Mouse (Mus musculus) liver, embryonic 16.5 days (tissue): ENCODE data around the gene Tmem178b. TPM values are rescaled to one million over a fixed set of nuclear protein-coding genes. Genes with fewer than 3 reads are reported as not detected.

Experiments used
- ATAC-seq: fragments of 200-750 bp; cut with Nextera tagmentation; 2 replicates; pipeline ENCODE4 v1.8.0; 2017; ENCODE audit warnings: low read depth, mild to moderate bottlenecking, moderate number of reproducible peaks, moderate library complexity
- H3K27ac ChIP-seq: fragments of 300-500 bp; sonication (generic); 2 replicates; pipeline ENCODE4 v1.5.1; 2014; ENCODE audit warnings: mild to moderate bottlenecking, low read length
- H3K27me3 ChIP-seq: fragments of 300-500 bp; sonication (generic); 2 replicates; pipeline ENCODE4 v1.6.1; 2014; ENCODE audit warnings: low read depth, low read length, mixed read lengths; ENCODE audit not compliant: control insufficient read depth, insufficient read depth
- H3K36me3 ChIP-seq: fragments of 300-500 bp; sonication (generic); 2 replicates; pipeline ENCODE4 v1.6.1; 2014; ENCODE audit warnings: mild to moderate bottlenecking; ENCODE audit not compliant: control insufficient read depth, insufficient read depth
- H3K4me1 ChIP-seq: fragments of 300-500 bp; sonication (generic); 2 replicates; pipeline ENCODE4 v1.6.1; 2014; ENCODE audit warnings: low read depth, low read length, mixed read lengths; ENCODE audit not compliant: control insufficient read depth
- H3K4me2 ChIP-seq: fragments of 300-500 bp; sonication (generic); 2 replicates; pipeline ENCODE4 v1.6.1; 2014; ENCODE audit warnings: low read depth, low read length, mixed read lengths
- H3K4me3 ChIP-seq: fragments of 300-500 bp; sonication (generic); 2 replicates; pipeline ENCODE4 v1.5.1; 2014; ENCODE audit warnings: low read depth, mild to moderate bottlenecking, low read length
- H3K9ac ChIP-seq: fragments of 300-500 bp; sonication (generic); 2 replicates; pipeline ENCODE4 v1.6.1; 2014; ENCODE audit warnings: low read depth, low read length
- H3K9me3 ChIP-seq: fragments of 300-500 bp; sonication (generic); replicated peaks from 2 replicates; pipeline ENCODE4 v1.6.1; 2016; ENCODE audit warnings: low read length; ENCODE audit not compliant: control insufficient read depth
- WGBS: fragments of 180-500 bp; shearing (Covaris S2); extraction: QIAGEN DNeasy Blood & Tissue Kit; methylation state at CpG from one replicate; pipeline ENCODE4 v1.1.7; 2014; ENCODE audit not compliant: insufficient replicate concordance; 5-methylcytosine and 5-hydroxymethylcytosine counted together
- polyA plus RNA-seq: library from polyadenylated mRNA; unstranded; fragments of >200 nt; fragmentation: Nextera tagmentation; extraction: Ambion mirVana; gene quantifications from 2 replicates; pipeline ENCODE4 v1.2.1, GENCODE M21; 2015

Tmem178b gene
- polyA plus RNA-seq, 1 experiment from 2014 or later = not detected

- Histone ChIP-seq H3K27me3 (no peaks in the 10 kb centered on the region), H3K9me3 (no peaks in the 10 kb centered on the region), H3K9ac (no peak overlapping the region), H3K4me1 (no peaks in the 10 kb centered on the region), H3K27ac (no peak overlapping the region), H3K36me3 (no peaks in the 10 kb centered on the region), H3K4me2 (no peak overlapping the region), H3K4me3 (no peak overlapping the region)
- no peak for ATAC-seq
- 85% methylated on average over 17 of the region's 17 CpGs for WGBS
These were observed 374.4 kb downstream of the Tmem178b start for GRCm38 (mm10) chr6:40247398-40247946.

- no peak overlapping the region for H3K4me3 ChIP-seq
- no peaks in the 10 kb centered on the region for H3K36me3 ChIP-seq
- H3K4me1 ChIP-seq = no peaks in the 10 kb centered on the region
- H3K27ac ChIP-seq = no peak overlapping the region
- H3K27me3 ChIP-seq = no peaks in the 10 kb centered on the region
- H3K9ac ChIP-seq = no peak overlapping the region
- H3K4me2 ChIP-seq = no peak overlapping the region
- no peaks in the 10 kb centered on the region for H3K9me3 ChIP-seq
- no peak for ATAC-seq
These were observed 376.9 kb downstream of the Tmem178b start for GRCm38 (mm10) chr6:40249939-40250338.

- Histone ChIP-seq H3K27me3 (no peaks in the 10 kb centered on the region), H3K4me1 (no peaks in the 10 kb centered on the region), H3K27ac (no peak overlapping the region), H3K9me3 (no peaks in the 10 kb centered on the region), H3K36me3 (no peaks in the 10 kb centered on the region), H3K4me3 (no peak overlapping the region), H3K4me2 (no peak overlapping the region), H3K9ac (no peak overlapping the region)
- no peak for ATAC-seq
- WGBS = 79% methylated on average over 1 of the region's 1 CpGs
These were observed 390.6 kb downstream of the Tmem178b start for GRCm38 (mm10) chr6:40263687-40264086.

GRCm38 (mm10) chr6:40300707-40301106 is 427.6 kb downstream of the Tmem178b start:
- Histone ChIP-seq H3K27me3 (no peaks in the 10 kb centered on the region), H3K4me3 (no peak overlapping the region), H3K36me3 (no peaks in the 10 kb centered on the region), H3K4me1 (no peaks in the 10 kb centered on the region), H3K27ac (no peak overlapping the region), H3K9me3 (no peaks in the 10 kb centered on the region), H3K4me2 (no peak overlapping the region), H3K9ac (no peak overlapping the region)
- WGBS = 26% methylated on average over 5 of the region's 5 CpGs
- no peak for ATAC-seq

GRCm38 (mm10) chr6:40303379-40303778 is 430.3 kb downstream of the Tmem178b start:
- no peaks in the 10 kb centered on the region for H3K9me3 ChIP-seq
- 13% methylated on average over 6 of the region's 6 CpGs for WGBS
- H3K27me3 ChIP-seq = no peaks in the 10 kb centered on the region
- H3K4me3 ChIP-seq = no peak overlapping the region
- H3K36me3 ChIP-seq = no peaks in the 10 kb centered on the region
- no peak overlapping the region for H3K4me2 ChIP-seq
- no peak for ATAC-seq
- H3K4me1 ChIP-seq = no peaks in the 10 kb centered on the region
- no peak overlapping the region for H3K9ac ChIP-seq
- H3K27ac ChIP-seq = no peak overlapping the region

Other genes starting within 250 kb of the Tmem178b start
- gene Braf, start 147.8 kb upstream of the Tmem178b start, polyA plus RNA-seq = 5.6 TPM in 2 replicates
- 53.8 and 62.2 TPM in 2 replicates for gene Mrps33, start 62.3 kb upstream of the Tmem178b start, polyA plus RNA-seq